Mouse (Mus musculus): ENCODE measurements around the gene Wwox. TPM values are rescaled to one million over a fixed set of nuclear protein-coding genes. Genes with fewer than 3 reads are reported as not detected.

Wwox gene
- total RNA-seq, 2 experiments from 2014 or later = 10.5 to 11.3 TPM

DNA sequence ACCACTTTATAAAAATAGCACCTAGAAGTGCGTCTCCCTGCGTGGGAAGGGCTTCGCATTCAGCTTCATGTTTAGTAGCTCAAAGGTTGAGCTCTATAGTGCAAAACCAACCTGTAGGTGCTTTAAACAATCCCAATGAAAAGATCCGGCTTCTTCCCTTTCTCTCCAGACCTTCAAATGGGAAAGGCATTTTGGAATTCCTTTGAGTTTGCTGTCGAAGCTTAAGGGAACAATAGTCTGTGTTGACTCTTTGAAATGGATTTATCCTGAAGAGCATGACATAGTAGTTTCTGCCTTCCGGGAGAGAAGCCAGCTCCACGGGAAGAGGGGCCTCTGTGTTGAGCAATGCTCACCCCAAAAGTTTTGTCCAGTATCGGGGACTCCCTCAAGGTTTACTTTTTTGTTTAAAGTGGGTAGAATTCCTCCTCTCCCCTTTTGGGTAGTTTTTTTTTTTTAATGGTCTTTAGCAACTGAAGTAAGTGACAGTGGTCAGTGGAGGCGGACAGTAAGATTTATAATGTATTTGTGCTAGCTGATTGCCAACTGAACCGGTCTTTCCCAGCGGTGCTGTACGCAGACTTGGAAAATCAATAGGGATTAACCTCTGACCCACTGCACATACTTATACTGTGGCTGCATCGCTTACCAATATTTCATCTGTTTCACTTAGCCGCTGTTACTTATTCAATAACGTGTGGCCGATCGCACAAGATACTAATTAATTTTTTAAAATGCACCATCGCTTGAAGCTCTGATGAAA is 312.1 kb downstream of the Wwox start:
- DNase-seq = no peak

DNA sequence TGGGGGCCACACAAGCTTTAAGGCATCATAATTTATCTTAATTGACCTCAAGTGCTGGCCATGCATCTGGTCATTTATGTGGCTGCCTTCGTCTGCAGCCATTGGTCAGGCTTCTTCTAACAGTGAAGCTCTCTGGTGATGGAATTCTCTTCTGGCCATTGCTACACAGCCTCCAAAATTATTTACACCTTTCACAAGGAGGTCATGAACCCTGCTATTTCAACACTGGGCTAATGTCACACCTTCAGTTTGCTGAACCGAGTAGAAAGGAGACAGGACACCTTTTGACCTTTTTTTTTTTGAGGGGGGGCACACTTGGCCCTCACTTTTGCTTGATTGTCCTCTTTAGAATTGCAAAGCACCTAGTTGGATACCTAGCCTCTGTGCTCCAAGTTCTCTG is 320.2 kb downstream of the Wwox start:
- no peak for DNase-seq

DNA sequence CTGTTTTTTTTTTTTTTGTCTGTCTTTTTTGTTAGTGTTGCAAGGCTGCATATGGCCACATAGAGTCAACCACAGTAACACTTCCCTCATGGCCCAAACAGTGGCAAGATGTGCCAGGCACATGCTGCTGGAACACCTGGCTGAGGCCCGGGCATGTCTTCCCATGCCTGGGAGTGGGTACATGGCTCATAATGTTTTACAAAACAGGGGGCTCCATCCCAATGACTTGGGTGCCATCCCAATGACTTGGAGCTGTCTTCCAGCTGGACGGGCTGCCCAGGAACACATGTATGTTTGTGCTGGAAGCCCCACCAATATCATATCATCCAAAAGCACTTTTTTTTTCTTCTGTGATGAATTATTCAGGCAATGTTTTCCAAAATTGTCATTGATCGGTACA is 329.1 kb downstream of the Wwox start:
- DNase-seq = no peak

DNA sequence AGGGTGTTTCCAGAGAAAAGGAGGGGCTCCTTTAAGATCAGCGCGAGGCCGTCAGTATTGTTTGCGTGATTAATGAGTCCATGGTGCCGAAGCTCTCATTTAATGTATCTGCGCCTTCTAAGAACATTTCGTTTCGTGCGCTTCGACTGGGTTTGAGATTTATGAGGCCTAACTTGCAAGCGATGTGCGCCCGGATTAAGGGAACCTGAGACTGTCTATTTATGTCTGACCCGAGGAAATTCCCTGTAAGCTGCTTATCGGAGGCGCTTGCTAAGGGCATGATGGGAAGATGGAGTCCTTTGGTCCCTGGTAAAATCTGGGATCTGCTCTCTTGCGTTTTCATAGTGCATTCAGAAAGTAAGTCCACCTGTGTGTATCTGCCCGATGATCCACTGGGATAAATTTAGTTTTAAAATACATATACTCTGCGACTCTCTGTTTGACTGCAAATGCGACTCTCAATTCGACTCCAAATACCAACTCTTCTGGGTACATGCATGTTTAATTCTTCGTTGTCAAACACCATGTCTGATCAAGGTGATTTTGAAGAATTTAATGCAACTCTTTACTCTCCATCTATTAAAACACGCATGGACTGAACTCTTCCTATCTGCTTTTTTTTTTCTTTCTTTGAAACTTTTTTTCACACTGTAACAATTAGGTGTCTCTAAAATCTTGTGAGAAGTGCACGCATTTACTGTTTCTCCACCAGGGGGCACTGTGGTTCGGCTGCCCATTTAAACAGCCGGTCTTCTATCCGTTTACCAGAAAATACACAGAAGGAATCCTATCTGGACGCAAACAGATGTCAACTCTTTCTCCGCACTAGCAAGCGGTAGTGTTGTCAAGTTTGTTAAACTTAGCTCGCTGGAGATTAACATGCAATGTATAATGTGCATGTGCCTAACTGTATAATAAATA is 331.7 kb downstream of the Wwox start:
- peak; percentile 86 for DNase-seq

DNA sequence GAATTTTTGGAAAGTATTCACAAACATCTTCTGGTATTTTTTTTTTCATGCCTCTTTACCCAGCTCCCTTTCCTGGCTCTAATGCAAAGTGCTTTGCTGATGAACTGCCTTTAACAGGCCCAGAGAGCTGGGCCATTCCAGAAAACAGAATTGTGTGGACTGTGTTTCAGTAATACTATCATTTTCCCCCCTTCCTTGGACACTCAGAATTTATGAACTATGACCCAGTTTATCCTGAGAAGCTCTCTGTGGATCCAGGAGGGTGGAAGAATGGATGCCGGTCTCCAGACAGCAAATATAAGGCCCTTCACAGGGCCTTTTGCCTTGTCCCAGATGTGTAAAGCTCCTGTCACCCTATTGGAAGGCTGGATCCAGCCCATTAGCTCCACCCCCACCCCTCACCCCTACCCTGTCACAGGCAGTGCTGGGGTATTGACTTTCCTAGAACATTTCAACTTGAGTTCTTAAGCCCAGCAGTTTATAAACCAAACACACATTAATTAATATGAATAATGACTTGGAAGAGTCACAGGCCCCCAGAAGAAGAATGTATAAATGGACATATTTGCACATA is 332.9 kb downstream of the Wwox start:
- DNase-seq = no peak

DNA sequence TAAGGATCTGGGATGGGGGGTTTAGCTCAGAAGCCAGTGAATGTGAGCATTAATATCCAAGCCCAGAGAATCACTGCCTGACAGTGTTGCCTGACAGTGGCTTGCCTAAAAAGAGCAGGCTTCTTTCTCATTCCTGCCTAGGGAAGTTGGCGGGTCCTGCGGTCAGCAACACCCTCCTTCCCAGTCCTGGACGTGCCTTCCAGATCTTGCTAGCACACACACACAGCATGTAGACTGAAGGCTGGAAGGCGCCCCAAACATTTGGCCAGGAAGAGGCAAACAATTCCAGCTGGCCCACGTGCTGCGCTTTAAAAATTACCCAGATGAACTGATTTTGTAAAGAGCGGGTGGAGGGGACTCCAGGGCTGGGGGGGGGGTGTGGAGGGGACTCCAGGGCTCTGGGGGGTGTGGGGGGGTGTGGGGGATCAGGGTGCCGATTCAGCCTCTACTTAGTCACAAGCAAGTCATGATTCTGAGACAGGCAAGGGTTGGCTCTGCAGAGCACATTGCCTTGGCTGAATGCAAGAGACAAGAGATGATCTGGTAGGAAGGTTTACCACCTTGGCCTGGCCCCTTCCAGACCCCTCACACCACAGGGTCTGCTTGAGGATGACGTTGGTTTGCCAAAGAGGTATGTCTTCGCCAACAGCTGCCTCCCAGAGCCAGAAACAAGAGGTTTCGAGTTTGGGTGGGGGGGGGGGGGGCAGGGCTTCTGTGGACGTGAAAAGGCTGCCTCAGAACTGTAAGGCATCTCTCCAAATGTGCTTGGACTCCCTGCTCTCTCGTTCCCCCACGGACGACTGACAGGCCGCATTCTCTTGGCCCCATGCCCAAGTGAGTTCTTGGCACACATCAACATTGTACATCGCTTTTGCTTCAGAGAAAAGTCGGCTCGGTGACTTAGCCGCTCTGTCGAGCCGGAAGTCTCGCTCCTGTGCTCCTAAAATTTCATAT is 334.3 kb downstream of the Wwox start:
- DNase-seq = peak; percentile 86

DNA sequence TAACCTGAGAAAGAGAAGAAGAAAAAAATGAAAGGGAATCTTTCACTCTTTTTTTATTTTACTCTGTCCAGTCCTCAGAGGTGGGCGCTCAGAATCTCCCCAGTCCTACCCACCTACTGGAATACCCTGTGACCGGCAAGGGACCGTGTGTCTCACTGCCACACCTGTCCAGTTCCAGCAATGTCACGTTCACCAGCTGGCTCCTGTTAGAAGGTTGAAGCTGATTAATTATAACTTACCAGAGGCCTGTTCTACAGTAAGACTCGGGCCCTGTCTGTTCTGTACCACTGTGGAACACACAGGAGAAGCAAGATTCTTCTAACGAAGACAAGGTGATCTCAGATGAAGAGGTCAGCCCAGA is 334.9 kb downstream of the Wwox start:
- no peak for DNase-seq

DNA sequence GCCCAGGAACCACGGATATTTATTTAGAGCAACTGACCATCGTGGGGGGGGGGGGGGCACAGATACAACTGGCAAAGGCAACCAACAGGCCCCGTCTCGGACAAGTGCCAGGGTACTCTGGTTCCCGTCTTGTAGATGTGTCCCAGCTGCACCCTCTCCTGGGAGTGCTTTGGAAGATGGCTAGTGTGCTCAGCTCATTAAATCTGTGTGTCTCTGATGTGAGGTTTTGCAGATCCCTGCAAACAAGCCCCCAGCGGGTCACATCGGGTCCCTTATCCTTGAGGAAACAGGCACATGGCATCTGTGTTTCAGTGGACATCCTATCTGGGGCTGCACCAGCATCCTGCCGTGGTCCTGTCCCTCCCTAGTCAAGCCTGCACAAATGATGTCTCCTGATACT is 336.1 kb downstream of the Wwox start:
- peak; percentile 32 for DNase-seq

DNA sequence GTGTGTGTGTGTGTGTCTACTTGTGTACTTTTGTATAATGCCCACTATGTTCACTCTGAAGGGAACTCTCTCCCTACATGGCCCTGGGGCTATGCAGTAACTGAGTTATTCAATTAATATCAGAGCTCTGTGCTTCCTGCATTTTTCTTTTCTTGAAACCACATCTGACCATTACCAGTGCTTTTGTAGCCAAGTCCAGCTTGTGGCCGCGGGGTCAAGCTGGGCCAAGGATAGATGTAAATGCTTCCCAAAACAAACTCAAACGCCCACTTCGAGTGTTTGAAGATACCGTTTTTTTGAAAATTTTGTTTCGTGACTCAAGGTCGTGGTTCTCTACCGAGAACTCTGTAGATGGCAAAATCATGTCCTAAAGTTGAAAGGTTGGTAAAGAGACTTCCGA is 337.2 kb downstream of the Wwox start:
- DNase-seq = no peak

DNA sequence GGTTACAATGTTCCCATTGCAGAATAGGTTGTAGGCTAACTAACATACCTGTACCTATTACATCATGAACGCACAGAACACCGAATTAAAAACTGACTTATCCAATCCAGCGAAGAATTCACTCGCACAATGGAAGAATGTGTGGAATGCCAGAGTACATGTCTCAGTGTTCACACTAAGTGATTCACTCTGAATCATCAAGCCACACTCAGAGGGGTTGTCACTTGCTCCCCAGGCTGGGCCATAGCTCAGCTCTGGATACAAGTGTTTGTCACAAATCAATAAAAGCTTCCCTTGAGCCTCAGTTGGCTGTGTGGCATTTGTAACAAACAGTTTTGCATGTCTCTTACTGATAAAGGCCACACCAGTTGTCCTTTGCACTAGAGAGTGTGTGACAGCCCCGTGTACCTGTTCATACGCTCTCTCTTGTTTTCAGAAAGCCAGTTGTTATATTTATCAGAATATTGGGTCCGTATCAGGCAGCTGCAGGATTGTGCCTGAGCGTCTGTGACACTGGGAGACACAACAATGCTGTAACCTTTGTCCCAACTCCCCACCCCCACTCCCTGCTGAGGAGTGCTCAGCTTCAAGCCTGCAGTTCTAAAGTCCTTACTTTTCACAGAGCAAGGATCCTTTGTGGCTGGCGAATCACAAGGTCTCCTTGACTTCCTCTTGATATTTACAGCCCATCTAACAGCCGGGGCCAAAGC is 338.0 kb downstream of the Wwox start:
- DNase-seq = no peak

DNA sequence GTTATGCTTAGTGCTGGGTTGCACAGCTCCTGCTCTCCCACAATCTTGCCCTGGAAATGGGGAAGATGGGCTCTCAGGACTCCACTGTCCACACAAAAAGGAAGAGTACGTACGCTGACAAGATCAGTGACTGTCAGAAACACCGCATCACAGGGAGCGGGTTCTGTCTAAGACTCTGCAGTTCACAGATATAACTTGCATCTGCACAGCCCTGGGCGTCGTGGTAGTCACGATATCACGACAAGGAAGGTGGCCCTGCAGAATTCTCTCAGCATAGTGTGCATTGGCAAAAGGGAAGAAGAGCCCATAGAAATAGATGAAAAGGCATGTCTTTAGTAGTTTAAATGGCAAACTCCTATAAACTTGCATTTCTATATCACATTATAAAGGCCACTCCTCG is 339.5 kb downstream of the Wwox start:
- no peak for DNase-seq

DNA sequence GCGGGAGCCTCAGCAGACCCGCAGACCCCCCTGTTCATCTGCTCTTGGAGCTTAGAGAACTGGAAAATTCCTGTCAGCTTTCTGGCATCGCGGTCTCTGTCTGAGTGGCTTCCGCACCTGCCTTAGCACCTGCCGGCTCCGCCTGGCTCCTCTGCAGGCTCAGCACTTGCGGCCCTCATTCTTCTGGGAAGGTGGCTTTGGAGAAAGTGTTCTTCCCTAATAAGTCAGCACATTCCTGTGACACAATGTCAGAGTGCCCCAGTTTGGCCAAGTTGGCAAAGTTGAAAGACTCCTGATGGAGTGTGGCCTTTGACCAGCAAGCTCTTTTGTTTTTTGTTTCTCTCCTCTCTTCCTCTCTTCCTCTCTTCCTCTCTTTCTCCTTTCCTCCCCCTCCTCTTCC is 343.9 kb downstream of the Wwox start:
- no peak for DNase-seq

DNA sequence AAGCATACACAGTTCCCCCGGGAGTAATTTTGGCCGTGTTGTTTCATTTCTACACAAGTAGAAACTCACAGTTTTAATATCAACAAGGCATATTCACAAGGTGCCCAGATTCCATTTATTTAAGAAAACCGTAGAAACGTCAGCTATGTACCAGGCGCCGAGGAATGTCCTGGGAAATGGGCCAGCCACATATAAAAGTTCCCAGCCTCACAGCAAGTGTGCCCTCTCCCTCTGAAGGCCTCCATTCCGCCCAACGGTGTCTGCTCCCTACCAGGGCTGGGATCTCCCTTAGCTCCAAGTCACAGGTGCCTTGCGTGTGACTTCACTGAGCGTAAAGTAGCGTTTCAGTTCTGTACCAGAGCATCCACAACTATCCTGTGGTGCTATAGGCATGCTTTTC is 346.4 kb downstream of the Wwox start:
- DNase-seq = no peak

DNA sequence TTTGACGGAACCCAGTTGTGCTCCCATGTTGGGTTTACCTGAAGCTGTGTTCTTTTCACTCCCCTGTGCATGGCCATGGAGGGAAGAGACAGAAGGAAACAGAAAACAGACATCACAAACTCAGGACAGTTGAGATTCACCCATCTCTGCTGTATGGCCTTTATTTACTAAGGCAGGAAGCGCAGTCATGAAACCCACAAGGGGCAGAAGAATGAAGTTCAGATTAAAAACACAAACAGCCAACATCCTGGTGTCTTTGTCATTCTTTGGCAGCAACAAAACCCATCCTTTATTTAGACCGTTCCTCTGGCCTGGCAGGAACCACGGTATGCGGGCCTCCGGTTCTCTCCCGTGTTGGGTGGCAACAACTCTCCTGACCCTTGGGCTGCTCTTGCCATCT is 350.2 kb downstream of the Wwox start:
- no peak for DNase-seq

DNA sequence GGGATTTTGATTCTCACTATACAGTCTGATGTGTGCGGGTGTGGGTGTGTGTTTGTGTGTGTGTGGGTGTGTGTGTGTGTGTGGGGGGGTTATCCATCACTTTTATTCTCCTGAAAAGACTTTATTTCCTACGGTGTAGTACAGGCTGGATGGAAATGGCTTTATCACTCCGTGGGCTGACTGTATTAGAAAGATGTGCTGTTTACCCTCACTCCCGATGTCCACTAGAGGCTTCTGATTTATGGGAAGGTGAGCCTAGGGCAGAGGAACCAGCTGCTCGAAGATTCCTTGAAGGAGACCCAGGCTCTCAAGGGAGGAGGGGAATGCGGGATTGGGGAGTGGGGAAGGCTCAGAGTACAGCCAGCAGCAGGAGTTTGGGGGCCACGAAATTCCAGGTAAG is 351.3 kb downstream of the Wwox start:
- no peak for DNase-seq

DNA sequence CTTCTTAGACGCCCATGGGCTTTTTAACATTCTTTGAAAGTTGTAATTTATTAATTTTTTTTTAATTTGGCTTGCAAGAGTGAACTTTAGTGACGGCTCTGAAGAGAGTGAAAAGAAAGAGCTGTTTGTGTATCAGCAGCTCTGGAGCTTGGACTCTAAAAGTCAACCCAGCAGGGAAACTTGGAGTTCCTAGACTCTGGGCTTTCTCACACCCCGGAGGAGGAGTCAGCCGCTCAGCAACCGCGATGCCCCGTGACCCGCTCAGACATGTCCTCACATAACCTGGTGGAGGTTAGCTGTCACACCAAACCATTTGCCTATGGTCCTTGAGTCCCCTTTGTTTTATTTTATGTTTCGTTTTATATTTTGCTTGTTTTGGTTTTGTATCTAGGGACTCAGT is 354.2 kb downstream of the Wwox start:
- peak; percentile 25 for DNase-seq

DNA sequence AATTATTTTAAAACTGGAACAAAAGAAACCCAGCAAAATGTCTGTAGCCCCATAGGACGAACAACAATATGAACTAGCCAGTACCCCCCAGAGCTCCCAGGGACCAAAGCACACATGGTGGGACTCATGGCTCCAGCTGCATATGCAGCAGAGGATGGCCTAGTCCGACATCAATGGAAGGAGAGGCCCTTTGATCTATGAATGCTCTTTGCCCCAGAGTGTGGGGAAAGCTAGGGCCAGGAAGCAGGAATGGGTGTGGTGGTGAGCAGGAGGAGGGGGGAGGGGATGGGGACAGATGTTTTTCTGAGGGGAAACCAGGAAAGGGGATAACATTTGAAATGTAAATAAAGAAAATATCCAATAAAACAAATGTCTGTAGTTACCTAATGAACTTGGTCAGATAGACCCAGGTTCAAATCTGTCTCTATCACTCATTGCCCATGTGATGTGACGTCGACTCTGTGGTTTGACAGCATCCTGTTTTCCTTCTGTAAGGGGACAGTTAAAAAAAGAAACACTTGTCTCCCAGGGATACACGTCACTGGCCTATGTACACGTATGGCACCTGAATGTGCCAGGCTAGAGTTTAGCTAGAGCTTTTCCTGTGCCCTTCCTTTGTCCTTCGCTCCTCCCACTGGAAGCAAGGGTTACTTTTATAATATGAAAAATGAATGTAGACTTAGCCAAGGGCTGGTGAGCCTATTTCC is 362.1 kb downstream of the Wwox start:
- DNase-seq = no peak

DNA sequence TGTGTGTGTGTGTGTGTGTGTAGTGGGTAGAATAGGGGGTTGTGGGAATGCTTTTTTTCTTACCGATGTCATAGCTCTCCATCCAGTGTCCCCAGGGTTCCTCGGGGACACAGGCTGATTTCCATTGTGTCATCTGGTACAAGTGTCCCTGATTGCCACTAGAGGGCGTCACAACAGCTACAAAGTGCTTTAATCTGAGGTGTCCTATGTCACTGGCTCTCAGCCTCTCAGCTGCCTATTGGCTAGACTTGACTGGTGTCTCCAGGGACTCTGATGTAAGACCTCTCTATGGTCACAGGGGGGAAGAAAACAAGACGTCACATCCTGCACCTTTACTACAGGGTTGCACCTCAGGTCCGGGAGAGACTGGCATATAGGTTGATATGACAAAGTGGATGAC is 363.7 kb downstream of the Wwox start:
- no peak for DNase-seq

DNA sequence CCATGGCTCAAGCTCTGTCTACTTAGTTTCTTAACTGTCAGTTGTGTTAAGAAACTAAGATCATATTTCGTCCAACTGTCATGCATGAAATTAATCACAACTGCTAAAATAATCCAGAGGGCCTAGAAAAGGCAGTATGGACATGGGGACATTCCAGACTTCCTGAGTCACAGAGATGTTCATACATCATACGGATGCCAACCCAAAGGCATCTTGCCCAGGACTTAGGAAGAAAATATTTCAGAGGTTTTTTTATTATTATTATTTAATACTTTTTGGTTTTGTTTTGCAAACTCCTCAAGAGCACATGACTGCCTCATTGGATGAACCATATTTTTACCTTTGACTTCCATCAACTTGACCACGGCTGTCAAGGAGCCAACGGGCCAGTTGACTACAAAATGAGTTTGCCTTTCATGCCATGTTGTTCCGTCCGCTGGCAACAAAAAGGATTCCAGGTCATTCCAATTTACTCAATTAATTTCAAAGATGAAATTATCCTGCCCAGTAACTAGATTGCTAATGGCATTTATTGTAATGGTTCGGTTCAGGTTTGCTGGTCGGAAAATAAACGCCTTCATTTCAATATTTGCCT is 367.5 kb downstream of the Wwox start:
- no peak for DNase-seq

DNA sequence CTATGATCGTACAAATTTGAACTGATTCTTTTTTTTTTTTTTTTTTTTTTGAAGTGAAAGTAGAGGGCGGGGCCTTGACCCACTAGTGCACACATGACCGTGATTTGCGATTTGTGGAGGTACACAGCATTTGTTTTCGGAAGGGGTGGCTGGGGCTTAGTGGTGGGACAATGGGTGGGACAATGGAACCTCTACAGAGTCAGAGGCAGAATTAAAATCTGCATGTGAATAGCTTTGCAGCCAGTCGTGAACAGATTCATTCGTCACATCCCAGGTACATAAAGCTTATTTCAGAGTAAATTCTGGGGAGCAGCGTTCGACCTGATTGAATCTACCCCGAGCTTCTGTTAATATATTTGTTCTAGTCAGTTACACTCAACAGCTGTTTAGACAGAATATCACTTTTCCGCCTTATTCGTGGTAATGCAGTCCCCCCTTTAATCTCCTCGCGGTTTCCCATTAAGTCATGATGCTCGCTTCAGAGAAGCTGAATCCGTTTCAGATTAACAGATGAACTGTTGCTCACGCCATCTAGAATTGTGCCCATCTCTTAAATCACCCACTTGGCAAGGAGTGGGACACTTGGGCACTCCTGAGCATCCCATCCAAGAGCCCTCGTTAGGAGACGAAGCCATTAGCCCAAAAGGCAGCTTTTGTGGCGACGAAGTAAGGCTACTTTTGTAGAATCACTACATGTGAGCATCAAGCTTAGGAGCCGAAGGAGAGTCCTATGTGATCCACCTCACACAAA is 368.4 kb downstream of the Wwox start:
- DNase-seq = no peak
